ENCODE assay signal across 10 mouse cellular contexts in genomic region chr17:4220661-4221360, GRCm38 (mm10).
DNase-seq lines count a peak whose midpoint lies in the region; ATAC-seq and TF ChIP-seq lines count a peak whose summit lies in the region.
"Had no signal": no experiment of that assay in that cellular context is flagged by ENCODE, and none has a peak within 500 bp of the region (broad histone marks: within the 10 kb centered on the region; RNA-seq: fewer than 3 reads in every experiment).

No protein-coding gene starts in this region.

- no peak overlapping the region for H3K4me3 ChIP-seq in hindbrain, postnatal 0 days (ENCODE audit: low read length)
- no peak overlapping the region for H3K4me3 ChIP-seq in hindbrain, embryonic 11.5 days (ENCODE audit: low read depth, low read length)
- no peak overlapping the region for H3K4me3 ChIP-seq in forebrain, embryonic 14.5 days (ENCODE audit: low read depth, low read length)
- no peak overlapping the region for H3K4me3 ChIP-seq in liver, embryonic 12.5 days
- H3K4me3 ChIP-seq: midbrain, embryonic 10.5 days had no signal

- no peak overlapping the region for H3K4me2 ChIP-seq in hindbrain, postnatal 0 days (ENCODE audit: low read depth, low read length)
- H3K4me2 ChIP-seq in hindbrain, embryonic 11.5 days (replicated peaks; ENCODE audit: low read depth, low read length) = no peak overlapping the region
- no peak overlapping the region; the same call in 1 of the 2 replicates for H3K4me2 ChIP-seq in forebrain, embryonic 14.5 days (ENCODE audit: low read length)
- H3K4me2 ChIP-seq in liver, embryonic 12.5 days = no peak overlapping the region

- H3K27ac ChIP-seq in hindbrain, postnatal 0 days = no peak overlapping the region
- no peak overlapping the region for H3K27ac ChIP-seq in hindbrain, embryonic 11.5 days (ENCODE audit: low read depth, low read length)
- H3K27ac ChIP-seq in forebrain, embryonic 14.5 days (ENCODE audit: low read depth, low read length) = no peak overlapping the region; the same call in 1 of the 2 replicates
- H3K27ac ChIP-seq in liver, embryonic 12.5 days = no peak overlapping the region
- H3K27ac ChIP-seq: midbrain, embryonic 10.5 days had no signal

- H3K4me1 ChIP-seq in hindbrain, postnatal 0 days (ENCODE audit: insufficient read depth, low read length) = no peaks in the 10 kb centered on the region
- H3K4me1 ChIP-seq in hindbrain, embryonic 11.5 days (replicated peaks; ENCODE audit: control insufficient read depth, insufficient read depth, low read length) = no peaks in the 10 kb centered on the region
- H3K4me1 ChIP-seq in forebrain, embryonic 14.5 days (ENCODE audit: control insufficient read depth, insufficient read depth, low read length) = peaks cover 6% of the 10 kb centered on the region; the same call in 1 of the 2 replicates
- no peaks in the 10 kb centered on the region for H3K4me1 ChIP-seq in liver, embryonic 12.5 days
- H3K4me1 ChIP-seq: midbrain, embryonic 10.5 days had no signal

- ATAC-seq in hindbrain, postnatal 0 days = no peak
- ATAC-seq in hindbrain, embryonic 11.5 days (ENCODE audit: low FRiP score) = no peak
- peak; percentile 85 for ATAC-seq in forebrain, embryonic 14.5 days
- no peak for ATAC-seq in liver, embryonic 12.5 days

- TF ChIP-seq CTCF in hindbrain, postnatal 0 days (IDR thresholded peaks at IDR 0.05; ENCODE audit: low read depth) = no peak

- H3K27me3 ChIP-seq in hindbrain, postnatal 0 days (ENCODE audit: insufficient read depth, low read length) = no peaks in the 10 kb centered on the region
- H3K27me3 ChIP-seq in hindbrain, embryonic 11.5 days (ENCODE audit: control insufficient read depth, insufficient read depth, low read length) = no peaks in the 10 kb centered on the region
- no peaks in the 10 kb centered on the region for H3K27me3 ChIP-seq in forebrain, embryonic 14.5 days (replicated peaks; ENCODE audit: control insufficient read depth, insufficient read depth, low read length)
- no peaks in the 10 kb centered on the region for H3K27me3 ChIP-seq in liver, embryonic 12.5 days (replicated peaks)

- no peaks in the 10 kb centered on the region for H3K36me3 ChIP-seq in hindbrain, postnatal 0 days (ENCODE audit: insufficient read depth, low read length)
- H3K36me3 ChIP-seq in hindbrain, embryonic 11.5 days (ENCODE audit: control insufficient read depth, insufficient read depth, low read length) = no peaks in the 10 kb centered on the region
- no peaks in the 10 kb centered on the region for H3K36me3 ChIP-seq in forebrain, embryonic 14.5 days (ENCODE audit: control insufficient read depth, insufficient read depth, low read length)
- H3K36me3 ChIP-seq in liver, embryonic 12.5 days = no peaks in the 10 kb centered on the region
- H3K36me3 ChIP-seq: midbrain, embryonic 10.5 days had no signal

- peak; percentile 31 for DNase-seq in hindbrain, postnatal 0 days (ENCODE audit: low spot score)
- DNase-seq in hindbrain, embryonic 11.5 days (ENCODE audit: low spot score) = no peak
- DNase-seq in Muller cell, postnatal 12 days (ENCODE audit: inconsistent ontology term) = peak; percentile 51
- DNase-seq in forebrain, embryonic 14.5 days (ENCODE audit: low spot score) = peak; percentile 88
- DNase-seq in heart, postnatal 4 days = peak; percentile 22
- DNase-seq in embryo, embryonic 10 days (ENCODE audit: low spot score) = no peak
- no peak for DNase-seq in ovary, postnatal 14 days (ENCODE audit: low spot score)
- DNase-seq: adrenal gland, adult 8-10 months had no signal

- H3K9ac ChIP-seq in hindbrain, postnatal 0 days (replicated peaks; ENCODE audit: low read length) = no peak overlapping the region
- no peak overlapping the region for H3K9ac ChIP-seq in hindbrain, embryonic 11.5 days (ENCODE audit: low read depth, low read length)
- H3K9ac ChIP-seq in forebrain, embryonic 14.5 days (ENCODE audit: low read length) = no peak overlapping the region
- H3K9ac ChIP-seq in liver, embryonic 12.5 days = no peak overlapping the region

- H3K9me3 ChIP-seq in hindbrain, postnatal 0 days (ENCODE audit: low read length) = no peaks in the 10 kb centered on the region
- no peaks in the 10 kb centered on the region for H3K9me3 ChIP-seq in hindbrain, embryonic 11.5 days (ENCODE audit: control insufficient read depth, low read length)
- H3K9me3 ChIP-seq in forebrain, embryonic 14.5 days (replicated peaks; ENCODE audit: control insufficient read depth, low read length) = no peaks in the 10 kb centered on the region
- H3K9me3 ChIP-seq in liver, embryonic 12.5 days (replicated peaks) = no peaks in the 10 kb centered on the region
- H3K9me3 ChIP-seq: midbrain, embryonic 10.5 days had no signal

- 67% methylated on average over 12 of the region's 12 CpGs for WGBS in hindbrain, postnatal 0 days
- WGBS in hindbrain, embryonic 11.5 days = 77% methylated on average over 12 of the region's 12 CpGs
- WGBS in forebrain, embryonic 14.5 days = 33% methylated on average over 12 of the region's 12 CpGs
- WGBS in liver, embryonic 12.5 days (ENCODE audit: insufficient replicate concordance) = 70% methylated on average over 12 of the region's 12 CpGs

Comparison
In these comparisons a context has a peak if more than half of its experiments do, and no peak if none do; other contexts are left out.
1. DNase-seq: peak in hindbrain, postnatal 0 days (single experiment), Muller cell, postnatal 12 days (single experiment), forebrain, embryonic 14.5 days (single experiment) and heart, postnatal 4 days (single experiment); none in hindbrain, embryonic 11.5 days (single experiment), embryo, embryonic 10 days (single experiment) and ovary, postnatal 14 days (single experiment).